Mouse (Mus musculus) layer of hippocampus, adult 9-11 months (tissue): ENCODE measurements around the gene Csrp3.

ENCODE experiments used
- DNase-seq: peaks from one replicate; pipeline ENCODE4 v3.0.0; 2022

Gene Csrp3

GRCm38 (mm10) chr7:48847820-48848650, at the start of gene Csrp3:
Csrp3 (minus strand) TSS chr7:48848033.
- DNase-seq, result no peak

DNA sequence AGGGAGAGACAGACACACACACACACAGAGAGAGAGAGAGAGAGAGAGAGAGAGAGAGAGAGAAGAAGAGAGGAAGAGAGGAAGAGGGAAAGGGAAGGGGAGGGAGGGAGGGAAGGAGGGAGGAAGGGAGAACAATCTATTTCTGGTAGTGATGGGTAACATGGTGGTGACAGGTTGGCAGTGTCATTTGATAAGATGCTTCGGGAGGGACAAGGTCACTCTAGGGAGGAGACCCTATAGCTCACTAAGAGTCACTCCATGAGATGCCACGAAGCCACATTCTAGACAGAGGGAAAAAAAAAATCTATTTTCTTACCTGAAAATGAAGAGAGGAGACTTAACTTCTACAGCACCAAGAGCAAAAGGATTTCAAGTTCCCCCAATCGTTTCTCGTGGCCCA, 48.2 kb upstream of the Csrp3 start:
- no peak for DNase-seq

- no peak for DNase-seq
These were observed 47.6 kb upstream of the Csrp3 start for GRCm38 (mm10) chr7:48895475-48895874.

DNA sequence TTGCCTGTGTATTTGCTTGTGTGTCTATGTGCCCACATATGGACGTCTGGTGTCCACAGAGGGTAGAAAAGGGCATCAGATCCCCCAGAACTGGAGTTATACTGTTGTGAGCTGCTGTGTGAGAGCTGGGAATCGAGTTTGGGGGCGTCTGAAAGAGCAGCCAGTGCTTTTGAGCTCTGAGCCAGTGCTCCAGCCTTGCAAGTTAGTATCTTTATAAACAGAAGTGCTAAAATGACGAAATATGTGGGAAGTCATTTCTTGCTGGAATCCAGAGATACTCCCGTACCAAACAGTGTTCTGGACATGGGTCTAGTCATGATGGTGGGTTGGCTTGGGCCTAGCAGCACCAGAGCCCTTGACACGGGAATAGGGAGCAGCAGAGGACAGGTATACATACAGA, 46.9 kb upstream of the Csrp3 start:
- DNase-seq, result no peak

DNA sequence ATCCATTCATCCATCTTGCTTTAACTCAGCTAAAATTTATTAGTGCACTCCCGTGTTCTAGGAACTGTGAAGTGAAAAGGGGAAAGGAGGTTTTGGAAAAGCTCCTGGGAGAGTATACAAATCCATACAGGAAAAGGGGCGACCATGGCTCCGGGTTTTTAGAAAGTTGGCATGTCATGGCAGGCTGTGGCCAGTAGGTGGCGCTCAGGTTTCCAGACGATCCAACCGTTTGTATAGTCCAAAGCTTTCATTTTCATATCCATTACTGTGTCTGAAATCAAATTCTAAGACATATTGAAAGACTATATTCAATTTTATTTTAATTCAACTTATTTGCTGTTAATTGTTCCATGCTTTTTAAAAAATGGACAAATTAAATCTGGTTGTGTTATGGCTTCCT, 46.3 kb upstream of the Csrp3 start:
- DNase-seq, result peak; percentile 47

- no peak for DNase-seq
These were observed 45.3 kb upstream of the Csrp3 start for GRCm38 (mm10) chr7:48893093-48893492.

GRCm38 (mm10) chr7:48891029-48891428, 43.2 kb upstream of the Csrp3 start:
- no peak for DNase-seq

- DNase-seq, result no peak
These were observed 40.9 kb upstream of the Csrp3 start for GRCm38 (mm10) chr7:48888751-48889150.

DNA sequence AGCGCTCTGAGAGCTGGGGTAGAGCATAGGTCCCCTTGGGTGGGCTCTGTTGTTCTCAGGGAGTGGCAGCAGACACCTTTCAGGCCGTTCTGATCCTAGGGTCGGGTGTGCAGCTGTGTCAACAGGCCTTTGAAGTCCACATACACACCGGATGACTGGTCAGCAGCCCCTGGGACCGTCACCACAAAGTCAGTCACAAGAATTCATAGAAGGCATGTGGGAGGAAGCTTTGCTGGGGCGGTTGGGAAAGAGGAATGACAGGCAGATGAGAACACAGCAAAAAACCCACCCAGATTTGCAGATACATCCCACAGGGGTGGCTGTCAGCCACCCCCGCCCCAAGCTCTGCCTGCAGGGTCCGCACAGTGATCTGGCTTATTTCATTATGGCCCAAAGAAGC, 40.1 kb upstream of the Csrp3 start:
- DNase-seq, result no peak

- DNase-seq, result no peak
These were observed 36.4 kb upstream of the Csrp3 start for GRCm38 (mm10) chr7:48884266-48884611.

DNA sequence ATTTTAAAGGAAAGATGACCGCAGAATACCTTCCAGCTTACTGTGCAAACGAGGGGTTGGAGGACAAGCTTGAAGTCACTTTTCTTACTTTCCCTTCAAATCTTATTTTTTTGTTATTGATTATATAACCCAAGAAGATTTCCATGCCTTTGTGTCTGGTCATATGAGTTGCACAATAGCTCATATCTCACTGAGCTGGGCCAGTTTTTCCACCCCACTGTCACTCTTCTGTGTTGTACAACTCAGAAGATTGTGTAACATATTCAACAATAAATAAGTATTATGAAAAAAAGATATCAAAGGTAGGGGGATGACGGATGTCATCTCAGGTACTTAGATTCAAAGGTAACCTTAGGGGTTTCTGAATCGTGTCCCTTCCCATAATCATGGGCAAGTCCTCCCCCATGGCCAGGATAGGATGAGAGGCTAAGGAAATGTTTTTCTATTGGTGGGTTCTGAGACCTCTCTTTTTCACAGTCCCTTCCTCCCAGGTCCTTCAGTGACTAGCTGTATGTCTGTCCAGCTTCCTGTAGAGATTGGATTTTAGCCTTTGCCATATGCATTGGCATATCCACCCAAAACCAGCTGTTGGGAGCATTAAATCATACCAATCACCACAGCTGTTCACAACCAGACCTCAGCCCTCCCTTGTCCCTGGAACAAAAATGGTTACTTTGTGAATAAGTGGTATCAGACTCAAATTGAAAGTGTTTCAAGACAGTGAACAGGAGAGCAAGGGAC, 35.9 kb upstream of the Csrp3 start:
- no peak for DNase-seq

DNA sequence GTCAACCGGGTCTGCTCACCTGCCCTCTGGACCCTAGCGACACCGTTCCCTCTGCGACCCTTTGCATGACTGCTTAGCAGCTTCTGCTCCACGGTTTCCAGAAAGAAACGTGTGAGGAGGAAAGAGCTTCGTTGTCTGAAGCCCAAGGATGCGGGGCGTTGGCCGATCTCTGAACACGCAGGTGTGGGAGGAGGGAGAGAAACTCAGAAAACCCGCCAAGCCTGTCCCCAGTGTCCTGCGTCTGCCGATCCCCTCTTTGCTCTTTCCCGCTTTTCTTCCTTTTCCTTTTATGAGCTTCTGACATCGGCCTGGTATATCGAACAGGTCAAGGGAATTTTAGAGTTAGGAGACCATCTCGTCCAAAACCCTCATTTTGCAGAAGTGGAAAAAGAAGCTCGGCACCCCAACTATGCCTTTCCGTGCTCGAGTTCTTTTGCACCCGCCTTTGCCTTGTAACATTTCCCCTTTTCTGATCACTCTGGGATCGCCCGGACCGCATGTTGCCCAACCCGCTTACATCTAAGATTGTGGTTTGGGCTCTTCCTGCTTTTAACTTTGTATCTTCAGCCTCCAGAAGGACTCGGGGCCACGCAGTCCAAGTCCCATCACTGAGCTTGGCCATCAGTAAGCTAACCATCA, 34.3 kb upstream of the Csrp3 start:
- no peak for DNase-seq

DNA sequence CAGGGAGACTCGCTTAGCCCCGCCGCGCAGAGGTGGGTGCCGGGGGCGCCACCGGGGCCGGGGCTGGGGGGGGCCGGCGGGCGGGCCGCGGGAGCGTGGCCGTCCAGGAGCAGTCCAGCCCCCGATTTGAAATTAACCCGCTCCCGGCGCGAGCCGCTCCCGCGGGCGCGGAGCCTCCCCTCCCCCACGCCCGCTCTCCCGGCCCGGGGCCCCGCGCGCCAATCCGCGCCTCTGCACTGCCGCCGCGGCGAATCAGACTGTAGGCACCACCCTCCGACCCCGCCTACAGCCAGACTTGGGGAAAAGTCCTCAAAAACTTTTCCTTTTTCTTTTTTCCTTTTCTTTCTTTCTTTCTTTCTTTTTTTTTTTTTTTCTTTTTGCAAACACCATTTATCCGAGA, 33.7 kb upstream of the Csrp3 start, which contains the start of gene E2f8:
Gene E2f8, minus strand, starts transcription at position 111 of the 400 bp plus-strand sequence.
- DNase-seq, result no peak

- DNase-seq, result peak; percentile 96
These were observed 33.0 kb upstream of the Csrp3 start for GRCm38 (mm10) chr7:48880591-48881481.

GRCm38 (mm10) chr7:48879574-48879973, 31.7 kb upstream of the Csrp3 start:
- no peak for DNase-seq

DNA sequence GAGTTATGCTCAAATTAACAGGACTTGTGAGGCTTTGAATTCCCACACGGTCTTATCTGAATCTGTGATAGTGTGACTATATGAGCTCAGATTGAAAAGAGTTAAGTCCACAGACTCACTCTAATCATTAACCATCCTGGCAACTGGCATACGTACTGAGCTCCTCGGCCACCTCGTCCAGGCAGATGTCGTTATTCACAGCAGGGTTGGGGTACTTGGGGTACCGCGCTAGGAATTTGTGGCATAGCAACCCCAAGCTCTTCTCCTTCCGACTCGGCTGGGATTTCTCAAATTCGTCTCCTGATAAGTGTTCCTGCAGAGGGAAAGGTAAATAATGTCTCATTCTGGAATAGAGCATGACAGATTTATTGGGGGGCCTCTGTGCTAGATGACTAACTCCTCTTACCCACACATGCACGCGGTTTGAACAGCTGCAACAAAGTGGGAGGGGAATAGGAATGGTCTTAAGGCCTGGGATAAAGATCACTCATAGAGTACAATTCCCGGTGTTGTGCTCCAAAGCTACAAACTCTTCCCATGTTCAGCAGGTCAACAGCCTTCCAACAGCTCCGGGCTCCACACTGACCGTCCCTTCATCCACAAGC, 30.1 kb upstream of the Csrp3 start:
- no peak for DNase-seq

DNA sequence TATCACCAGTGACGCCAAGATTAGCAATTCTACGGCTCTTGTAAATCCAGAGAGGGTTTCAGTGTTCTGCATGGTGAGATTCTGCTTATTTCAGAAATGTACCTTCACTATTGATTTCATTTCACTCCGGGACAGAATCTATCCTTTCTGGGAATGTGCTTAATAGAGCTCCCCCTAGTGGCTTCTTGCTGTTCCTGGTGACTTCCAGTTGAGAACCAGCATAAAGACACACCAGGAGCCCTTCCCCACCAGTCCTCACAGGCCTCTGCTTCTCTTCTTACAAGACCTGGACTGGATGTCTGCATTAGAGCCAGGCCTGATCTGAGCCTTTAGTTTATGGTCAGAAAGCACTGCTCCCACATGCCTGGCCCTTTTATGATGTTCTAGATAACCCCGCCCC, 28.7 kb upstream of the Csrp3 start:
- peak; percentile 59 for DNase-seq

GRCm38 (mm10) chr7:48875096-48875495, 27.3 kb upstream of the Csrp3 start:
- no peak for DNase-seq

DNA sequence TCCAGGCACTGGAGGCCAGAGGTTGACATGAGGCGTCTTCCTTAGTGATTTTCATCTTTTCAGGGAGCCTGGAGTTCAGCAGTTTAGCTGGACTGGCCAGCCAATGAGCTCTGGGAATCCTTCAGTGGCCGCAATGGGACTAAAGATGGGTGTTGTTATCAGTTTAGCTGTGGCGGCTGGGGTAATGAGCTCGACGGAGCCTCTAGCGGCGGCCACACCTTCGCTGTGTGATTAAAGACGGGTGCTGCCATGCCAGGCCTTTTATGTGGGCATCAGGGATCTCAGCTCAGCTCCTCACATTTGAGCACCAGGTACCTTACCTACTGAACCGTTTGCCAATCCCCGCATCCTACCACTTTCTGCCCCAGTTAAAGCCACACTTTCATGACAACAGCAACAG, 23.5 kb upstream of the Csrp3 start:
- DNase-seq, result no peak

DNA sequence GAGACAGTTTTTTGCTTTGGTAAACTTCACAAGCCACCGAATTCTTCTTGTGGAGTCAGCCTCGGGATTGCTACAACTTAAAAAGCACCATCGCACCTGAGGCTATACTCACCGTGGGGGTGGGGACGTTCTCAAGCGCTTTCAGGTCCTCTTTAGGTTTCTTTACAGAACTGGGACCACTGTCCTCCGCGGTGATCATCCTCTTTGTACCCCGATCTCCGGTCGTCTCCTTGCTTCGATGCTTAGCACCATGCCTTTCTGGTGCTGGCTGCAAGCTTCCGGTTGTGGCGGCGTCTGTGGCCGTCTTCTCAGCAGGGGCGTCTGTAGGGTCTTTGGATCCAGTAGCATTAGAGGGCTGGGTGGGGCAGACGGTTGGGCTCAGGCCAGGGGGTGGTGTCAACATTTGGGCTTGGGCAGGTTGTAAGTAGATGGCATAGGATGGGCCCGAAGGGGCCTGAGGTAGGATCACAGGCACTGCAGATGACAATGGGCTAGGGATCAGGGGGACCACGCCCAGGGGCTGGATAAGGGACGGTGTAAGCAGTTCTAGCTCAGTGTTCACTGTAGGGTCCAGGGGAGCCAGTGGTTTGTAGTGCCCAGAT, 22.8 kb upstream of the Csrp3 start:
- no peak for DNase-seq

GRCm38 (mm10) chr7:48870144-48870543, 22.3 kb upstream of the Csrp3 start:
- no peak for DNase-seq

DNA sequence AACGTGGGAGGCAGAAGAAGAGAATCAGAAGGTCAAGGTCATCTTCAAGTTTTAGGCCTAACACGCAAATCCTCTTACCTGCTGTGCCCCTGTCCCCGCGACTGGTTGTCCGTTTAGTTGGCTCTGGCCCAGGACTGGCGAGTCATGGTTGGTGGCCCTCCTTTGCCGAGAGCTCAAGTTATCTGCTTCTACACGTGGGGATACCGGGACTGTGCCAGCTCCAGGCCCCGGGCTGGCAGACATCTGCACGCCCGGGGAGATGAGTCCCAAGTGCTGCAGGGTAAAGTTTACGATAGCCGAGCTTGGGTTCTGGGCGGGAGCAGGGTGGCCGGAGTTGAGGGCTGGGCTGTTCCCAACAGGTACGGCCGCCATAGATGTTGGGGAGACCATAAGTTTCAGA, 19.7 kb upstream of the Csrp3 start:
- DNase-seq, result no peak
